Mouse (Mus musculus) kidney, adult 2 months (tissue): Measurements from ENCODE around the gene Jmjd8.

Source experiments
- CTCF ChIP-seq: fragments of 200-500 bp; conservative IDR thresholded peaks from 2 replicates; pipeline ENCODE4 v1.5.1; 2011; ENCODE audit warnings: low read depth, mild to moderate bottlenecking, control low read depth, low read length, moderate library complexity, mixed read lengths; ENCODE audit not compliant: insufficient read depth, insufficient read length
- POLR2A ChIP-seq: fragments of 200-500 bp; IDR thresholded peaks from one replicate; pipeline ENCODE4 v1.6.1; 2011; ENCODE audit warnings: low read depth, low read length, control low read depth

GRCm38 (mm10) chr17:25827546-25828222 lies 983 bp upstream of the Jmjd8 start:
- TF ChIP-seq POLR2A (no peak), CTCF (no peak)
